ENCODE assay signal across 15 mouse cellular contexts in genomic region chr2:38504311-38504710, GRCm38 (mm10). TPM values are rescaled to one million over a fixed set of nuclear protein-coding genes. Genes with fewer than 3 reads are reported as not detected.
DNase-seq lines count a peak whose midpoint lies in the region; ATAC-seq and TF ChIP-seq lines count a peak whose summit lies in the region.
"Had no signal": no experiment of that assay in that cellular context is flagged by ENCODE, and none has a peak within 500 bp of the region (broad histone marks: within the 10 kb centered on the region; RNA-seq: fewer than 3 reads in every experiment).

No protein-coding gene starts in this region.

- no peak overlapping the region for H3K9ac ChIP-seq in kidney, embryonic 16.5 days (replicated peaks; ENCODE audit: low read length)
- no peak overlapping the region; the same call in 1 of the 2 replicates for H3K9ac ChIP-seq in stomach, embryonic 16.5 days (ENCODE audit: low read length)
- no peak overlapping the region for H3K9ac ChIP-seq in stomach, postnatal 0 days (ENCODE audit: low read length)
- H3K9ac ChIP-seq: hindbrain, embryonic 14.5 days; midbrain, embryonic 13.5 days; neural tube, embryonic 15.5 days had no signal

- no peaks in the 10 kb centered on the region for H3K27me3 ChIP-seq in kidney, embryonic 16.5 days (ENCODE audit: insufficient read depth, low read length)
- no peaks in the 10 kb centered on the region for H3K27me3 ChIP-seq in stomach, embryonic 16.5 days (ENCODE audit: control insufficient read depth, insufficient read depth, low read length)
- H3K27me3 ChIP-seq in stomach, postnatal 0 days (ENCODE audit: control insufficient read depth, insufficient read depth, low read length), result no peaks in the 10 kb centered on the region
- H3K27me3 ChIP-seq in thymus, adult 2 months (ENCODE audit: control insufficient read depth, insufficient read depth, low read length), result no peaks in the 10 kb centered on the region
- H3K27me3 ChIP-seq: CH12.LX; midbrain, embryonic 13.5 days; neural tube, embryonic 15.5 days had no signal

- H3K4me2 ChIP-seq in kidney, embryonic 16.5 days (replicated peaks; ENCODE audit: low read depth, low read length), result no peak overlapping the region
- no peak overlapping the region for H3K4me2 ChIP-seq in stomach, embryonic 16.5 days (ENCODE audit: low read depth, low read length)
- H3K4me2 ChIP-seq in stomach, postnatal 0 days (replicated peaks; ENCODE audit: low read depth), result no peak overlapping the region
- H3K4me2 ChIP-seq: hindbrain, embryonic 14.5 days; midbrain, embryonic 13.5 days; neural tube, embryonic 15.5 days had no signal

- no peak overlapping the region for H3K4me3 ChIP-seq in kidney, embryonic 16.5 days (ENCODE audit: low read length)
- H3K4me3 ChIP-seq in stomach, embryonic 16.5 days (replicated peaks; ENCODE audit: low read length), result no peak overlapping the region
- no peak overlapping the region for H3K4me3 ChIP-seq in stomach, postnatal 0 days (ENCODE audit: low read depth, low read length)
- no peak overlapping the region for H3K4me3 ChIP-seq in thymus, adult 2 months (ENCODE audit: control insufficient read depth, insufficient read depth, low read length)
- H3K4me3 ChIP-seq: midbrain, embryonic 13.5 days; neural tube, embryonic 15.5 days had no signal

- no peak overlapping the region for H3K27ac ChIP-seq in kidney, embryonic 16.5 days (ENCODE audit: low read length)
- no peak overlapping the region for H3K27ac ChIP-seq in stomach, embryonic 16.5 days (ENCODE audit: low read length)
- H3K27ac ChIP-seq in stomach, postnatal 0 days (replicated peaks), result no peak overlapping the region
- H3K27ac ChIP-seq in thymus, adult 2 months (ENCODE audit: control insufficient read depth, insufficient read depth, low read length), result no peak overlapping the region
- H3K27ac ChIP-seq: hindbrain, embryonic 14.5 days; midbrain, embryonic 13.5 days; neural tube, embryonic 15.5 days had no signal

- TF ChIP-seq EP300 in stomach, postnatal 0 days (optimal IDR thresholded peaks at IDR 0.05), result no peak

- TF ChIP-seq POLR2A in thymus, adult 2 months (IDR thresholded peaks at IDR 0.05; ENCODE audit: control insufficient read depth, extremely low read depth, insufficient read depth, low read length, poor library complexity), result no peak

- no peaks in the 10 kb centered on the region for H3K4me1 ChIP-seq in kidney, embryonic 16.5 days (ENCODE audit: insufficient read depth, low read length)
- peaks cover 3% of the 10 kb centered on the region; the same call in 1 of the 2 replicates for H3K4me1 ChIP-seq in stomach, embryonic 16.5 days (ENCODE audit: control insufficient read depth, insufficient read depth, low read length)
- H3K4me1 ChIP-seq in stomach, postnatal 0 days (replicated peaks; ENCODE audit: control insufficient read depth, insufficient read depth), result 0 out of 2 replicates have a peak, but pooled peaks cover 2% of the 10 kb centered on the region
- H3K4me1 ChIP-seq in thymus, adult 2 months (replicated peaks; ENCODE audit: control insufficient read depth, insufficient read depth, low read length), result no peaks in the 10 kb centered on the region
- H3K4me1 ChIP-seq: midbrain, embryonic 13.5 days had no signal

- TF ChIP-seq CTCF in stomach, postnatal 0 days (IDR thresholded peaks at IDR 0.05; ENCODE audit: low read depth), result no peak
- no peak for TF ChIP-seq CTCF in thymus, adult 2 months (IDR thresholded peaks at IDR 0.05; ENCODE audit: borderline replicate concordance, control insufficient read depth, extremely low read depth, insufficient read depth, low read length, poor library complexity)

- ATAC-seq in kidney, embryonic 16.5 days (ENCODE audit: low FRiP score, low TSS enrichment), result no peak
- peak; percentile 59; the same call in 1 of the 2 replicates for ATAC-seq in stomach, embryonic 16.5 days (ENCODE audit: insufficient read depth, low FRiP score)
- no peak; the same call in 1 of the 2 replicates for ATAC-seq in stomach, postnatal 0 days (ENCODE audit: low FRiP score, low TSS enrichment)
- no peak for ATAC-seq in activated CD4-positive, CD25-positive, alpha-beta regulatory T cell, adult 4 months
- ATAC-seq: midbrain, embryonic 13.5 days had no signal

- DNase-seq in gastrocnemius, postnatal 14 days, result peak; percentile 59
- DNase-seq in gastrocnemius, postnatal 36 days, result no peak
- DNase-seq in kidney, postnatal 4 days, result peak; percentile 34 to 50
- DNase-seq in stomach, postnatal 0 days (ENCODE audit: low spot score), result no peak
- no peak for DNase-seq in thymus, adult 2 months
- DNase-seq: adrenal gland, postnatal 36 days; cerebellum, adult 18-20 months; lung, postnatal 10 days had no signal

- intact Hi-C loops in gastrocnemius, postnatal 14 days (cut with DNase I; ENCODE audit: low total_unique reads), result loop anchor here (10.0 kb wide), 1 partner anchor 70 kb away; no protein-coding TSS in a partner anchor
- intact Hi-C loops in gastrocnemius, postnatal 36 days (cut with DNase I), result no loop called here

- 56% methylated on average over 6 of the region's 6 CpGs for WGBS in kidney, embryonic 16.5 days
- 44% methylated on average over 6 of the region's 6 CpGs for WGBS in stomach, embryonic 16.5 days
- WGBS in stomach, postnatal 0 days, result 27% methylated on average over 6 of the region's 6 CpGs
- WGBS in thymus, adult 2 months, result 94% methylated on average over 6 of the region's 6 CpGs

- no peaks in the 10 kb centered on the region for H3K9me3 ChIP-seq in kidney, embryonic 16.5 days (ENCODE audit: low read length)
- H3K9me3 ChIP-seq in stomach, embryonic 16.5 days (replicated peaks; ENCODE audit: control insufficient read depth, low read length), result no peaks in the 10 kb centered on the region
- H3K9me3 ChIP-seq in stomach, postnatal 0 days (ENCODE audit: control insufficient read depth, low read length), result no peaks in the 10 kb centered on the region
- H3K9me3 ChIP-seq: midbrain, embryonic 13.5 days; neural tube, embryonic 15.5 days had no signal

- no peaks in the 10 kb centered on the region for H3K36me3 ChIP-seq in kidney, embryonic 16.5 days (ENCODE audit: insufficient read depth, low read length)
- no peaks in the 10 kb centered on the region for H3K36me3 ChIP-seq in stomach, embryonic 16.5 days (ENCODE audit: control insufficient read depth, insufficient read depth, low read length)
- H3K36me3 ChIP-seq in stomach, postnatal 0 days (ENCODE audit: control insufficient read depth, insufficient read depth, low read length), result no peaks in the 10 kb centered on the region
- no peaks in the 10 kb centered on the region for H3K36me3 ChIP-seq in thymus, adult 2 months (ENCODE audit: control insufficient read depth, insufficient read depth, low read length)
- H3K36me3 ChIP-seq: midbrain, embryonic 13.5 days; neural tube, embryonic 15.5 days had no signal

RNA-seq across cellular contexts. Expression of gene Nek6, which starts 7.1 kb away (rescaled TPM):
- 10 to 100 TPM; 15.4 to 16.6 TPM for total RNA-seq in gastrocnemius, postnatal 14 days (2021)
- total RNA-seq in gastrocnemius, postnatal 36 days (2021), result 10 to 100 TPM in 1 of 2 experiments, 1 to 10 TPM in 1; 6.9 to 11.2 TPM
- 72.1 and 75.3 TPM in 2 replicates for polyA plus RNA-seq in kidney, embryonic 16.5 days (2015; fragmentation: Nextera tagmentation; extraction: Ambion mirVana)
- polyA plus RNA-seq in stomach, embryonic 16.5 days (2015; fragmentation: Nextera tagmentation; extraction: Ambion mirVana), result 111 and 122 TPM in 2 replicates
- 43.7 and 43.8 TPM in 2 replicates for polyA plus RNA-seq in stomach, postnatal 0 days (2015; fragmentation: Nextera tagmentation; extraction: Ambion mirVana)
- polyA plus RNA-seq in activated CD4-positive, CD25-positive, alpha-beta regulatory T cell, adult 4 months (2017; shearing (Covaris generic)), result 1 to 10 TPM; 3.0 to 3.5 TPM
- polyA plus RNA-seq in thymus, adult 2 months (2012; rRNA removed), result 12.4 and 17.2 TPM in 2 replicates

Comparison
In these comparisons a context has a peak if more than half of its experiments do, and no peak if none do; other contexts are left out.
1. DNase-seq: peak in gastrocnemius, postnatal 14 days (single experiment) and kidney, postnatal 4 days (2 of 2); none in gastrocnemius, postnatal 36 days (0 of 2), stomach, postnatal 0 days (single experiment) and thymus, adult 2 months (single experiment).